Mouse (Mus musculus) thymus, adult 2 months (tissue): ENCODE measurements at regions not wholly inside any gene's neighbourhood (a gene's known extent, or its start where the extent isn't known, plus 50 kb on each side); places are given as distances from the start of the nearest gene placed in this dataset.

Experiments
- CTCF ChIP-seq: fragments of 200-500 bp; IDR thresholded peaks from 2 replicates; pipeline ENCODE4 v1.5.1; 2012; ENCODE audit warnings: mild to moderate bottlenecking, control low read depth, low read length, moderate library complexity, borderline replicate concordance; ENCODE audit not compliant: control insufficient read depth, poor library complexity, insufficient read depth; ENCODE audit errors: extremely low read depth
- POLR2A ChIP-seq: fragments of 200-500 bp; IDR thresholded peaks from 2 replicates; pipeline ENCODE4 v1.6.1; 2012; ENCODE audit warnings: mild to moderate bottlenecking, low read length, control low read depth, moderate library complexity; ENCODE audit not compliant: control insufficient read depth, poor library complexity, insufficient read depth; ENCODE audit errors: extremely low read depth

DNA sequence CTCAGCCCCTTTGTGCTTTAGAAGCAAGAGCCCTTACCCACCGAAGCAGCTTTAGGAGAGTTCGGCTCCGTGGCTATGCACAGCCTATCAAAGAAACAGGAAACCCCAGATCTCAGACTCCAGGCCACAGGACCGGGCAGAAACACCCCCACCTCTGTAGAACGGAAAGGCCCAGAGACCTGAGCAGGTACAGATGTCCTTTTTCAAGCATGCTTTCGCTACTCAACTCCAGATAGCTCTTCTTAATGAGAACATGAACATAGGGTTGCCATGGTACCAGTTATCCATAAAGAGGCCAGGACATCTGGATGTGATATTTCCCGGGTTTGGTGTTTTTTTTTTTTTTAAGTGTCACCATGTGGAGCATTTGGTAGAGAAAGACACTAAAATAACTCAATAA is 107.4 kb downstream of the Cdc5l start:
- TF ChIP-seq CTCF, result no peak
- no peak for TF ChIP-seq POLR2A
